Mouse (Mus musculus) forebrain, postnatal 0 days (tissue): Measurements from ENCODE around the gene Tti1. TPM values are rescaled to one million over a fixed set of nuclear protein-coding genes. Genes with fewer than 3 reads are reported as not detected.

Source experiments
- ATAC-seq: fragments of 200-750 bp; cut with Nextera tagmentation; 2 replicates; pipeline ENCODE4 v1.8.0; 2017; ENCODE audit warnings: mild to moderate bottlenecking, moderate library complexity
- DNase-seq: peaks from one replicate; pipeline ENCODE4 v3.0.0-alpha.2; 2015
- H3K27ac ChIP-seq: fragments of 300-500 bp; sonication (generic); 2 replicates; pipeline ENCODE4 v1.5.1; 2014; ENCODE audit warnings: low read depth, mild to moderate bottlenecking, antibody characterized with exemption, low read length, moderate library complexity, mixed read lengths
- H3K27me3 ChIP-seq: fragments of 300-500 bp; sonication (generic); 2 replicates; pipeline ENCODE4 v1.6.1; 2014; ENCODE audit warnings: mild to moderate bottlenecking, low read length, mixed read lengths; ENCODE audit not compliant: insufficient read depth
- H3K36me3 ChIP-seq: fragments of 300-500 bp; sonication (generic); 2 replicates; pipeline ENCODE4 v1.6.1; 2014; ENCODE audit warnings: mild to moderate bottlenecking, moderate library complexity; ENCODE audit not compliant: insufficient read depth
- H3K4me1 ChIP-seq: fragments of 300-500 bp; sonication (generic); 2 replicates; pipeline ENCODE4 v1.6.1; 2014; ENCODE audit warnings: antibody characterized with exemption; ENCODE audit not compliant: insufficient read depth
- H3K4me2 ChIP-seq: fragments of 300-500 bp; sonication (generic); 2 replicates; pipeline ENCODE4 v1.6.1; 2014; ENCODE audit warnings: low read depth, mild to moderate bottlenecking, moderate library complexity
- H3K4me3 ChIP-seq: fragments of 300-500 bp; sonication (generic); 2 replicates; pipeline ENCODE4 v1.5.1; 2014; ENCODE audit warnings: low read depth, low read length, mixed read lengths
- H3K9ac ChIP-seq: fragments of 300-500 bp; sonication (generic); 2 replicates; pipeline ENCODE4 v1.6.1; 2014; ENCODE audit warnings: mild to moderate bottlenecking
- H3K9me3 ChIP-seq: fragments of 300-500 bp; sonication (generic); 2 replicates; pipeline ENCODE4 v1.6.1; 2016; ENCODE audit warnings: low read length
- CTCF ChIP-seq: sonication (generic); IDR thresholded peaks from 2 replicates; pipeline ENCODE4 v1.5.1; 2016; ENCODE audit warnings: antibody characterized with exemption, control low read depth, low read depth
- WGBS: fragments of 180-500 bp; shearing (Covaris S2); extraction: QIAGEN DNeasy Blood & Tissue Kit; methylation state at CpG from one replicate; pipeline ENCODE4 v1.1.7; 2014; 5-methylcytosine and 5-hydroxymethylcytosine counted together
- polyA plus RNA-seq: library from polyadenylated mRNA; unstranded; fragments of >200 nt; fragmentation: Nextera tagmentation; extraction: Ambion mirVana; gene quantifications from 2 replicates; pipeline ENCODE4 v1.2.1, GENCODE M21; 2015
- total RNA-seq: library from RNA; depleted of rRNA; stranded (reverse); fragments of >200 nt; gene quantifications from 2 replicates; pipeline ENCODE4 v1.2.3, GENCODE M21; 2014

The Tti1 gene
- total and polyA plus RNA-seq, 2 experiments from 2014 or later, result 8.1 to 19.9 TPM

DNA sequence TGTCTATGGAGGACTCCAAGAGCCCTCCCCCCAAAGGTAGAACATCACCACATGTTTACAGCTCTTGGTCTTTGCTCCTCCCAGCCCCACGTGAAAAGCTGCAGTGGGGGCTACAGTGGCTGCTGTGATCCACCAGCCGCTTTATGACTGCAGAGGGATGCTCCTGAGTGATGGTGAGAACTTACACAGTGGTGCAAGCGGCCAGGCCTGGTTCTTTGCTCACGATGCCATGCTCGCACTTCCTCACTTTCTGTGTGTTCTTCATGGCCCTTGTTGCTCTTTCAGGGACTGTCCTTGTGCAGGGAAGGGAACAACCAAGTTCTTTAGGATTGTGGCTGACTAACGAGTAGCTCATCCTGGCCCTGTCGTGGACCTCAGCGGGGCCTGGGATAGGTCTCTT lies 15.3 kb upstream of the Tti1 start:
- H3K4me3 ChIP-seq, result no peak overlapping the region
- no peak overlapping the region for H3K4me2 ChIP-seq
- no peaks in the 10 kb centered on the region for H3K27me3 ChIP-seq
- H3K27ac ChIP-seq, result no peak overlapping the region
- no peaks in the 10 kb centered on the region for H3K9me3 ChIP-seq
- H3K36me3 ChIP-seq, result peaks cover 41% of the 10 kb centered on the region
- no peak overlapping the region for H3K9ac ChIP-seq
- H3K4me1 ChIP-seq, result no peaks in the 10 kb centered on the region
- 89% methylated on average over 8 of the region's 8 CpGs for WGBS
- no peak for ATAC-seq
- no peak for DNase-seq
- TF ChIP-seq CTCF, result no peak

DNA sequence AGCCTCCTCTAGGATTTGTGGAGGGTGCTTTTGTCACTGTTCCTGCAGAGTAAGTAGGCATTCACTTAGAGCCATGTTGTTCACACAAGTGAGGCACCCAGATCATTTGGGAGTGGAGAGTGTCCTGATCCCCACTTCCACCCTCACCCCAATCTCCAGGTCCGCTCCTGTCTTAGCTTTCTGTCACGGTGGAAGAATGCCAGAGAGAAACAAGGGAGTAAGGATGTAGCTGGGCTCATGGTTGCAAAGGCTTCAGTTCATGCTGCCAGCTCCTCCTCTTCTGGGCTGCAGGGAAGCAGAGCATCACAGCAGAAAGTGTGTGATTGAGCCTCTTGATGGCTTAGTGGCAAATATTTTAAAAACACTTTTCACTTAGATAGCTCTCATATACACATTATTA lies 12.2 kb upstream of the Tti1 start:
- Histone ChIP-seq H3K9me3 (no peaks in the 10 kb centered on the region), H3K27me3 (no peaks in the 10 kb centered on the region), H3K9ac (no peak overlapping the region), H3K4me2 (no peak overlapping the region), H3K36me3 (peaks cover 33% of the 10 kb centered on the region), H3K27ac (no peak overlapping the region), H3K4me3 (no peak overlapping the region), H3K4me1 (no peaks in the 10 kb centered on the region)
- 78% methylated on average over 2 of the region's 2 CpGs for WGBS
- no peak for TF ChIP-seq CTCF
- DNase-seq, result no peak
- no peak for ATAC-seq

DNA sequence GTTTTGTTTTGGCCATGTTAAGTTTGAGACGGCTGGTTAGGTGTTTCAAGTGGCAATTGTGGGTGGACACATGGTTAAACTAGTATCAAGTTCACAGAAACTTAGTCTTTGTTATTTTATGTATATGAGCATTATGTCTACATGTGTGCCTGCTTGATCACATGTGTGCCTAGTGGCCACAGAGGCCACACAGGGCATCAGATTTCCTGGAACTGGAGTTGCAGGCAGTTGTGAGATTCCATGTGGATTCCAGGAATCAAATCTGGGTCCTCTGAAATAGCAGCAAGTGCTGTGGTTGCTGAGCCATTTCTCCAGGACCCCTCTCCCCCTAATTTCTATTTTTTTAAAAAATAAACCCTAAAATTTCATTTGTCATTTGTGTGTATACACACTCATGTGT lies 11.4 kb upstream of the Tti1 start:
- WGBS, result 81% methylated on average over 1 of the region's 1 CpGs

DNA sequence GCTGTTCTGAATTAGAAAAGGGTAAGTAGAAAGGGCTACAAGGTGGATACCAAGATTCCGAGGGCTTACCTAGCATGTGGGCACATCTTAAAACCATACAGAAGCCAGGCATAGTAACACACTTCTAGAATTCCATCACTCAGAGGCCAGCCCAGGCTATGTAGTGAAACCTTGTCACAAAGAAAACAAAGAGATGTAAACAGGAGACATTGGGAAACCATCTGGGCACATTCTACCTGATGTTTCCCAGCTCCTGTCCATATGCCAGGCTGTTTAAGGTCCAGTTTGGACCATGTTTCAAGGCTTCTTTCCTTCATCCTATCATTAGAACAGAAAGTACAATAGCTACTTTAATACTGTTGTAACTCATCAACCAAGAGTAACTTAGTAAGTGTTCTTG lies 9.3 kb upstream of the Tti1 start:
- Histone ChIP-seq H3K27ac (no peak overlapping the region), H3K27me3 (no peaks in the 10 kb centered on the region), H3K4me3 (no peak overlapping the region), H3K4me2 (no peak overlapping the region), H3K4me1 (no peaks in the 10 kb centered on the region), H3K9me3 (no peaks in the 10 kb centered on the region), H3K9ac (no peak overlapping the region), H3K36me3 (0 out of 2 replicates have a peak, but pooled peaks cover 16% of the 10 kb centered on the region)
- ATAC-seq, result no peak
- DNase-seq, result no peak
- TF ChIP-seq CTCF, result no peak
- WGBS, result 97% methylated on average over 1 of the region's 1 CpGs

More for the DNA sequence above, 11.4 kb upstream of the Tti1 start:
- Histone ChIP-seq H3K9ac (no peak overlapping the region), H3K4me3 (no peak overlapping the region), H3K27me3 (no peaks in the 10 kb centered on the region), H3K27ac (no peak overlapping the region), H3K36me3 (peaks cover 29% of the 10 kb centered on the region; the same call in 1 of the 2 replicates), H3K4me2 (no peak overlapping the region), H3K9me3 (no peaks in the 10 kb centered on the region), H3K4me1 (no peaks in the 10 kb centered on the region)
- no peak for ATAC-seq
- TF ChIP-seq CTCF, result no peak
- no peak for DNase-seq

DNA sequence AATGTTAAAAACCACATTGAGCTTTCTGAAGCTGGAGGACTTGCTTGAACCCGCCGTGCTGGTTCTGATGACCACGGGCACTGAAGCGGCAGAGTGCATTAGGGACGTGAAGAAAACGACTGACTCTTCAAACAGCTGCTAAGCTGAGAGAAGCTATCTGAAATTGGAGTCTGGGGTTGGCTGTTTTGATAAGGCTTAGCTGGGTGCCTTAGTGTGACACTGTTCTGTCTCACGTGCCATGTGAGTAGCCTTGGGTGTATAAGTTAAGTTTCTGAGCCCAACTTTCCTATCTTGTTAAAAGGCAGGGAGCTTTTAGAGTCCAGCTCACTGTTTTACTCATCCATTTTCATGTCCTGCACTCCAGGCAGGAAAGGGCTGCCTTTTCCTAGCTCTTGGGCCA lies 8.7 kb upstream of the Tti1 start:
- H3K9ac ChIP-seq, result no peak overlapping the region
- no peak overlapping the region for H3K27ac ChIP-seq
- H3K9me3 ChIP-seq, result no peaks in the 10 kb centered on the region
- 88% methylated on average over 7 of the region's 7 CpGs for WGBS
- no peaks in the 10 kb centered on the region for H3K27me3 ChIP-seq
- H3K4me3 ChIP-seq, result no peak overlapping the region
- H3K4me2 ChIP-seq, result no peak overlapping the region
- no peak for TF ChIP-seq CTCF
- 0 out of 2 replicates have a peak, but pooled peaks cover 16% of the 10 kb centered on the region for H3K36me3 ChIP-seq
- DNase-seq (no peak), ATAC-seq (no peak)
- no peaks in the 10 kb centered on the region for H3K4me1 ChIP-seq

DNA sequence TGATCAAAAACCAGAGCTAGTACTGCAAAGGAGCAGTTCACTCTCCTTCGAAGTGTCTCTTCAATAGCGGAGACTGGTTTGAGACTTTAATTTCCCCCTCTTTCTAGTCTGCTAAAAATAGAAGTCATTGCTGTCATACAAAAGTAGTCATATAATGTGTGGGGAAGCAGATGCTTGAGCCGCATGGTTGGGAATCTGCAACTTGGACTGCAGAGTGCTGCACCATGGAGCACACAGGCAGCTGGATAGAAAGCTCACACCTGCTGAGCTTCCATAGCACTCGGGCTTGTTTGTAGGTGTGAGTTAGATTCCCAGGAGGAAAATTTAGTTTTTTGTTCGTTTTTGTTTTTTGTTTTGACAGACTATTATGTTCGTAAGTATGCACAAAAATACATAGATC lies 8.2 kb upstream of the Tti1 start:
- no peaks in the 10 kb centered on the region for H3K27me3 ChIP-seq
- 0 out of 2 replicates have a peak, but pooled peaks cover 16% of the 10 kb centered on the region for H3K36me3 ChIP-seq
- H3K9ac ChIP-seq, result no peak overlapping the region
- no peak for TF ChIP-seq CTCF
- ATAC-seq, result no peak
- no peak for DNase-seq
- no peak overlapping the region for H3K27ac ChIP-seq
- no peak overlapping the region for H3K4me2 ChIP-seq
- no peaks in the 10 kb centered on the region for H3K4me1 ChIP-seq
- H3K9me3 ChIP-seq, result no peaks in the 10 kb centered on the region
- no peak overlapping the region for H3K4me3 ChIP-seq
- WGBS, result 81% methylated on average over 6 of the region's 6 CpGs

DNA sequence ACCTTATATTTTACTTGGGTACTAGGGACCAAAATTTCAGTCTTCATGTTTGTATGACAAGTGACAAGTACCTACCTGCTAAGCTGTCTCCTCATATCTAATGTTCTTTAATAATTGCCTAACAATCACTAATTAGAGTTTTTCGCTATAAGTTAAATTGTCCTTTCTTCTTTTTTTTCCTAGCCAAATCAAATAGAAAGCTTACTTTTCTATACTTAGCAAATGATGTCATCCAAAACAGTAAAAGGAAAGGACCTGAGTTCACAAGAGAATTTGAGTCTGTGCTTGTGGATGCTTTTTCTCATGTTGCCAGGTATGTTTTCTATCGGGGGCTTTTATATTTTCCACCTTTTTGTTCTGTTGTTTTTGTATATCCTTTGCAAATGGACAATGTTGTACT lies 7.6 kb upstream of the Tti1 start:
- TF ChIP-seq CTCF, result no peak
- no peaks in the 10 kb centered on the region for H3K9me3 ChIP-seq
- 89% methylated on average over 2 of the region's 2 CpGs for WGBS
- ATAC-seq, result no peak
- H3K4me3 ChIP-seq, result no peak overlapping the region
- no peaks in the 10 kb centered on the region for H3K27me3 ChIP-seq
- no peak overlapping the region for H3K4me2 ChIP-seq
- H3K4me1 ChIP-seq, result 0 out of 2 replicates have a peak, but pooled peaks cover 3% of the 10 kb centered on the region
- no peak for DNase-seq
- H3K9ac ChIP-seq, result no peak overlapping the region
- no peak overlapping the region for H3K27ac ChIP-seq
- H3K36me3 ChIP-seq, result 0 out of 2 replicates have a peak, but pooled peaks cover 16% of the 10 kb centered on the region
